Mouse (Mus musculus): ENCODE measurements at regions not wholly inside any gene's neighbourhood (a gene's known extent, or its start where the extent isn't known, plus 50 kb on each side); places are given as distances from the start of the nearest gene placed in this dataset.

DNA sequence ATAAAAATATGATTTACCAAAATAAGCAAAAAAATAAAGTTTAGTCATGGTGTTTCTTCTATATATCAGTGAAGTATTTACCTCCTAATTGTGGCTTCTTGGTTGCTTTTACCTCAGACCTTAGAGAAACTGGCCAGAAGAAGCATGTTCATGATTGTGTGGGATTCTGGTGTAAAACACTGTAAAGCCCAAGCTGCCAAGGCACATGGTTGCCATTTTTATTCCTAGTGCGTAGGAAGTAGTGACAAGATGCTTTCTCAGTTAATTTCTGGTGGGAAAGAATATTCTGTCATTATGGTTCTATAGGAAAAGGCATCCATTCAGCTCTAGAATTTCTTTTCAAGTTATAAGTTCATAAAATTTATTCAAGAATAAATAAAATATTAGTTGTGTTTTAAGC, 805.2 kb downstream of the Olfm4 start:
- no peak for DNase-seq (ENCODE audit: low spot score)

GRCm38 (mm10) chr14:80799370-80799959, 815.6 kb downstream of the Olfm4 start:
- DNase-seq (ENCODE audit: low spot score): no peak

GRCm38 (mm10) chr14:80830476-80830875, 846.6 kb downstream of the Olfm4 start:
- DNase-seq (ENCODE audit: low spot score): no peak

- DNase-seq (ENCODE audit: low spot score): no peak
These were observed 860.7 kb downstream of the Olfm4 start for GRCm38 (mm10) chr14:80844550-80844949.

DNA sequence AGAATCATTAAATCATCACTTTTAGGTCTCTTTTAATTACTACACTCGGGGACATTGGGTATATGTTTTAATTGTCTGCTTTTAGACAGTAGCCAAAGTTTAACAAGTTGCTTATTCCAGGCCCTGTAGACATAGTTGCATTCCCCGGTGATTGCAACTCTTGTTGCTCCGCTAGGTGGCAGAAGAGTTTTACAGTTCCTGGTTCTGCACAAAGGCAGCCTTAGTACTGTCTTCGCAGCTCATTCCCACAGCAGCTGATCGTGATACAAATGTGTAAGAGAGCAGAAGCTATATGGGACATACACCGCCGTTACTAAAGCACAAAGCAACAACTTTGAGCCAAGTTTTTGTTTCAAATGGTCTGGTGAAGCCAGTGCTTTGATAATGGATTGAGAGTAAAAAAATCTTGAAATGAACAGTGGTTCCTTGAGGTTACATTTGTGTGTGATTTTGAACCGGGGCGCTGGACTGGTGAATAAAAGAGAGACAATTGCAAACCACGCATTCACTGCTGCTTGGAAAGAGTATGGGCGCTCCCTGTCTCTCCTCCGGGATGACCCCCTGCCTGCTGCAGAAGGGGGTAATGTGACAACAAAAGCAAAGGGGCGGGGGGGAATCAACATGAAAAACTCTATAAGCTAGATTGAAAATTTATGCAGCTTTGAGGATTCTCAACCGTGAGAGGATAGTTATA, 861.8 kb downstream of the Olfm4 start:
- peak; percentile 33 for DNase-seq (ENCODE audit: low spot score)

DNA sequence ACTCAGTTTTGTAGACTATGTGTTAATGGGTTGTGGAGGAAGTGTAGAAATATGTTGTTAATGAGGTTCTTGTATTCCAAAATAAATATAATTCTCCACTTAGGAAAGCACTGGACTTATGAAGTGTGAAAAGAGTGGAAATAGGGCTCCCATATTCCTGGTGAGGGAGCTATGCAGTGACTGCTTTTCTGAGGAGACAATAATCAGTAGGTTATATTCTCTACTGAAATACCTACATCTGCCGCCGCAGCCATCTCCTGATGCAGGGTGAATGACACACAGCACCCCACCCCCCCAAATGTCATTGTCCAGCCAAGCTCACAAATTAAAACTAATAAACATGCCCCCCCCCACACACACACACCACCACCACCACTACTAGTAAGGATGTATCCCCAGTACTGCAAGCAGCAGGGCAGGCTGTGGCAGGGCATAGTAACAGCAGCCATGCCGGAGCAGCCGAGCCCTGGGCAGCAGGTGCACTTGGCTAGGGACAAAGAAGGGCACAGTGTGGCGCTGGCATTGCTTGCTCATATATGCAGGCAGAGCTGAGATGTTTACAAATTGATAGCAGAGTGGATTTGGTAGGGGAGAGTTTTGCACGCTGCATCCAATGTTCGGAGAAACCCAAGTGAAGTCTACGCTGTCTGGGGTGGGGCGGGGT, 862.7 kb downstream of the Olfm4 start:
- DNase-seq (ENCODE audit: low spot score): no peak
